Mouse (Mus musculus) liver, embryonic 15.5 days (tissue): ENCODE measurements around the gene Olfr878. TPM values are rescaled to one million over a fixed set of nuclear protein-coding genes. Genes with fewer than 3 reads are reported as not detected.

Experiments
- ATAC-seq: fragments of 200-750 bp; cut with Nextera tagmentation; 2 replicates; pipeline ENCODE4 v1.8.0; 2017; ENCODE audit warnings: moderate number of reproducible peaks, mild to moderate bottlenecking, moderate library complexity; ENCODE audit not compliant: insufficient read depth
- H3K27ac ChIP-seq: fragments of 300-500 bp; sonication (generic); replicated peaks from 2 replicates; pipeline ENCODE4 v1.5.1; 2015; ENCODE audit warnings: mild to moderate bottlenecking, inconsistent platforms
- H3K27me3 ChIP-seq: fragments of 300-500 bp; sonication (generic); 2 replicates; pipeline ENCODE4 v1.6.1; 2015; ENCODE audit warnings: mild to moderate bottlenecking, inconsistent platforms
- H3K36me3 ChIP-seq: fragments of 300-500 bp; sonication (generic); replicated peaks from 2 replicates; pipeline ENCODE4 v1.6.1; 2015; ENCODE audit warnings: moderate library complexity, mild to moderate bottlenecking, inconsistent platforms
- H3K4me1 ChIP-seq: fragments of 300-500 bp; sonication (generic); replicated peaks from 2 replicates; pipeline ENCODE4 v1.6.1; 2015; ENCODE audit warnings: inconsistent platforms
- H3K4me2 ChIP-seq: fragments of 300-500 bp; sonication (generic); 2 replicates; pipeline ENCODE4 v1.6.1; 2015; ENCODE audit warnings: moderate library complexity, mild to moderate bottlenecking, inconsistent platforms
- H3K4me3 ChIP-seq: fragments of 300-500 bp; sonication (generic); replicated peaks from 2 replicates; pipeline ENCODE4 v1.5.1; 2015; ENCODE audit warnings: mild to moderate bottlenecking, inconsistent platforms
- H3K9ac ChIP-seq: fragments of 300-500 bp; sonication (generic); 2 replicates; pipeline ENCODE4 v1.6.1; 2015; ENCODE audit warnings: moderate library complexity, mild to moderate bottlenecking, inconsistent platforms
- H3K9me3 ChIP-seq: fragments of 300-500 bp; sonication (generic); replicated peaks from 2 replicates; pipeline ENCODE4 v1.6.1; 2016; ENCODE audit warnings: inconsistent platforms
- WGBS: fragments of 180-500 bp; shearing (Covaris S2); methylation state at CpG from one replicate; pipeline ENCODE4 v1.1.7; 2015; ENCODE audit warnings: mixed read lengths; ENCODE audit not compliant: insufficient replicate concordance; 5-methylcytosine and 5-hydroxymethylcytosine counted together
- polyA plus RNA-seq: library from polyadenylated mRNA; unstranded; fragments of >200 nt; fragmentation: Nextera tagmentation; extraction: Ambion mirVana; gene quantifications from 2 replicates; pipeline ENCODE4 v1.2.1, GENCODE M21; 2015

Olfr878 gene
- not detected in 2 replicates for polyA plus RNA-seq

DNA sequence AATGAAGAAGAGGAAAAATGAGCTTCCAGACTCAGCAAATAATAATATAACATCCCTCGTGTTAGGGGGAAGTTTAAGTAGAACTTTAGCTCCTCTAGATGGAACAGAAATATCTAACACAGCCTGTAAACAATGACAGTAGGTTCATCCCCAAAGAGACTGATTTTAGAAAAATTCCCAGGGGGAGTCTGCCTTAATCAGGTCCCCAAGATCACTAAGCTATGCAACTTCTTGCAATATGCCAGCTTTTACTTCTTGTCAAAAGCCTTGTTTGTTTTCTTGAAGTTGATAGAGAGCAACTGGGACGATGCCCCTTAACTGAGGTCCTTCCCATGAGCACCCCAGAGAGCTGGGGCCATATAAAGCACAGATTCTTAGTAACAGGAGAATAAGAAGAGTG, at the start of gene Olfr878:
TSS of gene Olfr878 (plus strand) at position 301 of the 400 bp plus-strand sequence.
- Histone ChIP-seq H3K27me3 (no peaks in the 10 kb centered on the region), H3K9ac (no peak within 1 kb of the TSS), H3K27ac (no peak within 1 kb of the TSS), H3K4me3 (no peak within 1 kb of the TSS), H3K36me3 (no peaks in the 10 kb centered on the region), H3K9me3 (no peaks in the 10 kb centered on the region), H3K4me2 (no peak within 1 kb of the TSS), H3K4me1 (no peaks in the 10 kb centered on the region)
- WGBS = 37% methylated on average over 2 of the region's 2 CpGs
- no peak for ATAC-seq

- H3K4me3 ChIP-seq = no peak overlapping the region
- 32% methylated on average over 1 of the region's 1 CpGs for WGBS
- no peaks in the 10 kb centered on the region for H3K36me3 ChIP-seq
- no peaks in the 10 kb centered on the region for H3K27me3 ChIP-seq
- H3K9ac ChIP-seq = no peak overlapping the region
- no peaks in the 10 kb centered on the region for H3K9me3 ChIP-seq
- no peak overlapping the region for H3K4me2 ChIP-seq
- no peak overlapping the region for H3K27ac ChIP-seq
- no peaks in the 10 kb centered on the region for H3K4me1 ChIP-seq
- no peak for ATAC-seq
Measured at GRCm38 (mm10) chr9:37870246-37870645, 47.4 kb upstream of the Olfr878 start.

DNA sequence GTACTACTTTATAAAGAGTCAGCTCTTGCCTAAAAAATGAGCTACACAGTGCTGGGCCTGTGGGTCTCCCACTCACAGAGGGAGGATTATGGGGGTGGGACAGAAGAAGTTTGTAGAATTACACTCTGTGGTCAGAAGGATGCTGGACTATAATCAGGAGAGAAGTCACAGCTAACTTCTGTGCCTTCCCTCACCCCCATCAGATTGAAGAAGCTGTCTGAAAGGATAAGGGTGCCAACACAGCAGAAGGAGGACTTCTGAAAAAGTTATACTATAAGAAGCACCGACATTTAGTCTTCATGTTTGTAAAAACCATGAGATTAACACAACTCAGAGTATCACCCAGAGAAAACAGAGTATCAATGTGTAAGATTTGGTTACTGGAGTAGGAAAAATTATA, 46.5 kb upstream of the Olfr878 start:
- WGBS = 46% methylated on average over 1 of the region's 1 CpGs
- no peak for ATAC-seq
- Histone ChIP-seq H3K4me1 (no peaks in the 10 kb centered on the region), H3K36me3 (no peaks in the 10 kb centered on the region), H3K9me3 (no peaks in the 10 kb centered on the region), H3K9ac (no peak overlapping the region), H3K4me2 (no peak overlapping the region), H3K4me3 (no peak overlapping the region), H3K27me3 (no peaks in the 10 kb centered on the region), H3K27ac (no peak overlapping the region)

- H3K27ac ChIP-seq = no peak overlapping the region
- no peaks in the 10 kb centered on the region for H3K9me3 ChIP-seq
- H3K9ac ChIP-seq = no peak overlapping the region
- H3K4me2 ChIP-seq = no peak overlapping the region
- H3K36me3 ChIP-seq = no peaks in the 10 kb centered on the region
- no peaks in the 10 kb centered on the region for H3K4me1 ChIP-seq
- no peak overlapping the region for H3K4me3 ChIP-seq
- no peak for ATAC-seq
- 20% methylated on average over 1 of the region's 1 CpGs for WGBS
- no peaks in the 10 kb centered on the region for H3K27me3 ChIP-seq
Measured at GRCm38 (mm10) chr9:37871536-37871935, 46.1 kb upstream of the Olfr878 start.

- H3K4me1 ChIP-seq = no peaks in the 10 kb centered on the region
- no peak overlapping the region for H3K9ac ChIP-seq
- no peak overlapping the region for H3K4me2 ChIP-seq
- 26% methylated on average over 2 of the region's 2 CpGs for WGBS
- no peak for ATAC-seq
- H3K9me3 ChIP-seq = no peaks in the 10 kb centered on the region
- H3K27me3 ChIP-seq = no peaks in the 10 kb centered on the region
- H3K27ac ChIP-seq = no peak overlapping the region
- H3K36me3 ChIP-seq = no peaks in the 10 kb centered on the region
- H3K4me3 ChIP-seq = no peak overlapping the region
Measured at GRCm38 (mm10) chr9:37890960-37891359, 26.7 kb upstream of the Olfr878 start.

DNA sequence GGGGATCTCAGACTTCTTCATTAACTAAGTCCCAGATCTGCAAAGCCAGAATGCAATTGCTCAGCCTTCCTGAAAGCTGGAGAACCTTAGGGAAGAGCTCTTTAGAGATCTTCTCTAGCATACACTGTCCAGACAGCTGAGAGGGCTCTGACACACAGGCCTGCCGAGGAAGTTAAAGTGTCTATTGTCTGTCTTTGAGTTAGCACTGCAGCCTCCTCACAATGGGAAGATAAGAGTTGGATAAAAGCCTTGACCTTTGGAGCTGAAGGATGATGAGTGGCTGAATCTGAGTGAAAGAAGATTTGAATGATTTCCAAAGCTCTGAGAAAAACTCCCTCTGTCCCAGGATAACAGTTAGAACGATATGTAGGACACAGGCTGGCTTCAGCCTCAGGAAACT, 21.0 kb upstream of the Olfr878 start, which contains the start of gene Olfr145:
TSS of gene Olfr145 (plus strand) at position 64 of the 400 bp plus-strand sequence.
- no peak within 1 kb of the TSS for H3K9ac ChIP-seq
- H3K9me3 ChIP-seq = no peaks in the 10 kb centered on the region
- no peaks in the 10 kb centered on the region for H3K27me3 ChIP-seq
- no peak within 1 kb of the TSS for H3K27ac ChIP-seq
- no peak within 1 kb of the TSS for H3K4me3 ChIP-seq
- H3K4me1 ChIP-seq = no peaks in the 10 kb centered on the region
- ATAC-seq = no peak
- WGBS = 35% methylated on average over 2 of the region's 2 CpGs
- no peak within 1 kb of the TSS for H3K4me2 ChIP-seq
- no peaks in the 10 kb centered on the region for H3K36me3 ChIP-seq

DNA sequence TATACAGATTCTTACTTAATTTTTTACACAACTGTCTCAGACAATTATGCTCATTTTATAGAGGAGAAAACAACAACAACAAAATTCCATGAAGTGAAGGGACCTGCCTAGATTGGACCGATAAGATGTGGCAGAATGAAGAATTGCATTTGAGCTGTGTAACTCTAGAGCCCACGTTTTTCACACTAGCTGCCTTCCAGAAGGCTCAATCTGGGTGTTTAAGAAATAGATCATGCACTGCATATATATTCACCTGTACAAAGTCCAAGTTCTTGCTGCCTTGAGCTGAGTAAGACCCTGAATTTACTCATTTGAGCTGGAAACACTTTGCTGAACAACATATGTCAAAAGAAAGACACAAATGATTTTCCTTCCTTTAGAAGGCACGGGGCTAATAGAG, 12.1 kb upstream of the Olfr878 start:
- H3K9ac ChIP-seq = no peak overlapping the region
- no peaks in the 10 kb centered on the region for H3K4me1 ChIP-seq
- ATAC-seq = no peak
- no peak overlapping the region for H3K4me2 ChIP-seq
- no peak overlapping the region for H3K4me3 ChIP-seq
- H3K36me3 ChIP-seq = no peaks in the 10 kb centered on the region
- no peaks in the 10 kb centered on the region for H3K9me3 ChIP-seq
- no peaks in the 10 kb centered on the region for H3K27me3 ChIP-seq
- WGBS = 39% methylated on average over 3 of the region's 3 CpGs
- no peak overlapping the region for H3K27ac ChIP-seq

GRCm38 (mm10) chr9:37918018-37918417, 378 bp downstream of the Olfr878 start:
- H3K27ac ChIP-seq = no peak overlapping the region
- no peak overlapping the region for H3K4me3 ChIP-seq
- WGBS = 21% methylated on average over 1 of the region's 1 CpGs
- no peaks in the 10 kb centered on the region for H3K36me3 ChIP-seq
- H3K9me3 ChIP-seq = no peaks in the 10 kb centered on the region
- no peaks in the 10 kb centered on the region for H3K27me3 ChIP-seq
- no peak for ATAC-seq
- H3K4me1 ChIP-seq = no peaks in the 10 kb centered on the region
- no peak overlapping the region for H3K4me2 ChIP-seq
- no peak overlapping the region for H3K9ac ChIP-seq

DNA sequence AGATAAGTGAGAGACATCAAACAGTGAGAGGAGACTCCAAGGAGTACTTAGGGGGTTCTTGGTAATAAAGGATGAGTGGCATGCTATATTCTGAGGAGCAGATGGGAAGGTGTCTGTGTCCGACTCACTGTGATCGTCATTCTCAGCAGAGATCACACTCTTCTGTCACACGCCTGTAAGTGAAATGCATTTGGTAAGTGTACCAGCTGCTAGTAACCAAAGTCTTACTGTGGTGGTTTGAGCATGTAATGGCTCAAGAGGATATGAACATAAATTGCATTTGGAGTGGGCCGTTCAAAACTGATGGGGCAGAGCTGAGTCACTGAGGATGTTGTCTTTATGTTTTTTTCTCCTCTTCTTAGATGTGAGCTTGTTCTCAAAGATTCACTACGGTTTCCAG, 6.6 kb downstream of the Olfr878 start:
- no peaks in the 10 kb centered on the region for H3K4me1 ChIP-seq
- H3K9ac ChIP-seq = no peak overlapping the region
- 64% methylated on average over 5 of the region's 5 CpGs for WGBS
- no peak overlapping the region for H3K27ac ChIP-seq
- no peaks in the 10 kb centered on the region for H3K9me3 ChIP-seq
- H3K4me3 ChIP-seq = no peak overlapping the region
- H3K36me3 ChIP-seq = no peaks in the 10 kb centered on the region
- H3K4me2 ChIP-seq = no peak overlapping the region
- H3K27me3 ChIP-seq = no peaks in the 10 kb centered on the region
- no peak for ATAC-seq

GRCm38 (mm10) chr9:37925445-37925844, 7.8 kb downstream of the Olfr878 start:
- Histone ChIP-seq H3K36me3 (no peaks in the 10 kb centered on the region), H3K4me2 (no peak overlapping the region), H3K27me3 (no peaks in the 10 kb centered on the region), H3K27ac (no peak overlapping the region), H3K9ac (no peak overlapping the region), H3K4me1 (no peaks in the 10 kb centered on the region), H3K9me3 (no peaks in the 10 kb centered on the region), H3K4me3 (no peak overlapping the region)
- 35% methylated on average over 2 of the region's 2 CpGs for WGBS
- ATAC-seq = no peak

- Histone ChIP-seq H3K4me1 (no peaks in the 10 kb centered on the region), H3K4me2 (no peak overlapping the region), H3K4me3 (no peak overlapping the region), H3K36me3 (no peaks in the 10 kb centered on the region), H3K27me3 (no peaks in the 10 kb centered on the region), H3K9ac (no peak overlapping the region), H3K9me3 (no peaks in the 10 kb centered on the region), H3K27ac (no peak overlapping the region)
- ATAC-seq = no peak
- WGBS = 45% methylated on average over 3 of the region's 3 CpGs
Measured at GRCm38 (mm10) chr9:37926019-37927013, 8.7 kb downstream of the Olfr878 start.
